12 mouse cellular contexts compared by ENCODE assay signal in genomic region chr2:25403994-25404393, GRCm38 (mm10). TPM values are rescaled to one million over a fixed set of nuclear protein-coding genes. Genes with fewer than 3 reads are reported as not detected.
DNase-seq lines count a peak whose midpoint lies in the region; ATAC-seq lines count a peak whose summit lies in the region.
"Had no signal": no experiment of that assay in that cellular context is flagged by ENCODE, and none has a peak within 500 bp of the region (broad histone marks: within the 10 kb centered on the region; RNA-seq: fewer than 3 reads in every experiment).

No protein-coding gene starts in this region.

- ATAC-seq in forebrain, embryonic 15.5 days (replicated peaks), result no peak
- no peak for ATAC-seq in midbrain, embryonic 14.5 days (ENCODE audit: low FRiP score, low TSS enrichment)
- no peak for ATAC-seq in granulocyte monocyte progenitor cell, adult 5-6 weeks (replicated peaks; ENCODE audit: poor library complexity, severe bottlenecking)

- H3K4me3 ChIP-seq in heart, embryonic 10.5 days, result peak overlapping the region; percentile 66; the same call in 1 of the 2 replicates
- peak overlapping the region; percentile 71 for H3K4me3 ChIP-seq in forebrain, embryonic 15.5 days
- peak overlapping the region; percentile 98 for H3K4me3 ChIP-seq in midbrain, embryonic 14.5 days (replicated peaks; ENCODE audit: low read depth, low read length)

- H3K9ac ChIP-seq in forebrain, embryonic 15.5 days (replicated peaks), result peak overlapping the region; percentile 99
- H3K9ac ChIP-seq in midbrain, embryonic 14.5 days (replicated peaks; ENCODE audit: low read length), result peak overlapping the region; percentile 99

- no peaks in the 10 kb centered on the region for H3K9me3 ChIP-seq in heart, embryonic 10.5 days
- no peaks in the 10 kb centered on the region for H3K9me3 ChIP-seq in forebrain, embryonic 15.5 days
- H3K9me3 ChIP-seq in midbrain, embryonic 14.5 days (ENCODE audit: control insufficient read depth, low read length), result no peaks in the 10 kb centered on the region
- H3K9me3 ChIP-seq: liver, embryonic 13.5 days had no signal

- peaks cover 15% of the 10 kb centered on the region for H3K4me1 ChIP-seq in heart, embryonic 10.5 days
- peaks cover 39% of the 10 kb centered on the region for H3K4me1 ChIP-seq in forebrain, embryonic 15.5 days
- H3K4me1 ChIP-seq in midbrain, embryonic 14.5 days (ENCODE audit: control insufficient read depth, insufficient read depth, low read length), result peaks cover 26% of the 10 kb centered on the region

- DNase-seq in heart, embryonic 10.5 days (ENCODE audit: low spot score), result no peak
- no peak for DNase-seq in heart, postnatal 4 days
- DNase-seq in adipocyte (ENCODE audit: low spot score) (peak; percentile 54), liver (no peak)
- DNase-seq in midbrain, embryonic 14.5 days, result no peak
- no peak for DNase-seq in frontal cortex, postnatal 36 days (ENCODE audit: low spot score in 2 of 2)
- DNase-seq: cerebellum, adult 11 months; liver, embryonic 13.5 days; spleen, adult 18-20 months had no signal

- no peak overlapping the region for H3K27ac ChIP-seq in heart, embryonic 10.5 days
- peak overlapping the region; percentile 91 for H3K27ac ChIP-seq in forebrain, embryonic 15.5 days (replicated peaks)
- H3K27ac ChIP-seq in midbrain, embryonic 14.5 days (replicated peaks; ENCODE audit: low read depth, low read length), result peak overlapping the region; percentile 93; the same call in 1 of the 2 replicates
- H3K27ac ChIP-seq: liver, embryonic 13.5 days had no signal

- WGBS in heart, embryonic 10.5 days, result 73% methylated on average over 4 of the region's 4 CpGs
- 82% methylated on average over 4 of the region's 4 CpGs for WGBS in forebrain, embryonic 15.5 days
- WGBS in midbrain, embryonic 14.5 days, result 82% methylated on average over 4 of the region's 4 CpGs

- peak overlapping the region; percentile 70 for H3K4me2 ChIP-seq in forebrain, embryonic 15.5 days (replicated peaks)
- H3K4me2 ChIP-seq in midbrain, embryonic 14.5 days (ENCODE audit: low read length), result peak overlapping the region; percentile 72

- peaks cover 94% of the 10 kb centered on the region for H3K27me3 ChIP-seq in heart, embryonic 10.5 days (ENCODE audit: insufficient read depth, poor library complexity, severe bottlenecking)
- H3K27me3 ChIP-seq in forebrain, embryonic 15.5 days, result peaks cover 13% of the 10 kb centered on the region
- peaks cover 18% of the 10 kb centered on the region for H3K27me3 ChIP-seq in midbrain, embryonic 14.5 days (ENCODE audit: control insufficient read depth, insufficient read depth, low read length)

- no peaks in the 10 kb centered on the region for H3K36me3 ChIP-seq in heart, embryonic 10.5 days
- peaks cover 19% of the 10 kb centered on the region for H3K36me3 ChIP-seq in forebrain, embryonic 15.5 days
- H3K36me3 ChIP-seq in midbrain, embryonic 14.5 days (ENCODE audit: control insufficient read depth, insufficient read depth, low read length), result peaks cover 28% of the 10 kb centered on the region
- H3K36me3 ChIP-seq: liver, embryonic 13.5 days had no signal

RNA-seq across cellular contexts. Expression of gene Npdc1, which starts 4.8 kb away (rescaled TPM):
- polyA plus RNA-seq in heart, embryonic 10.5 days (2016; fragmentation: Nextera tagmentation; extraction: Ambion mirVana), result 14.6 and 16.5 TPM in 2 replicates
- total RNA-seq in heart, postnatal 4 days (2021), result 10 to 100 TPM; 33.1 to 35.2 TPM
- polyA plus RNA-seq in forebrain, embryonic 15.5 days (2015; fragmentation: Nextera tagmentation; extraction: Ambion mirVana), result 406 and 408 TPM in 2 replicates
- polyA plus RNA-seq in midbrain, embryonic 14.5 days (2014; fragmentation: Nextera tagmentation; extraction: Ambion mirVana), result 374 and 422 TPM in 2 replicates
- total RNA-seq in granulocyte monocyte progenitor cell, adult 5-6 weeks (2014; fragmentation: Nextera tagmentation), result not detected in 2 replicates
- total RNA-seq in granulocyte monocyte progenitor cell, adult 5-6 weeks (2017), result not detected in 2 replicates

RNA-seq across cellular contexts. Expression of gene Entpd2, which starts 8.3 kb away (rescaled TPM):
- not detected in 2 replicates for polyA plus RNA-seq in heart, embryonic 10.5 days (2016; fragmentation: Nextera tagmentation; extraction: Ambion mirVana)
- 1 to 10 TPM; 5.7 to 8.5 TPM for total RNA-seq in heart, postnatal 4 days (2021)
- polyA plus RNA-seq in forebrain, embryonic 15.5 days (2015; fragmentation: Nextera tagmentation; extraction: Ambion mirVana), result 3.6 and 4.8 TPM in 2 replicates
- polyA plus RNA-seq in midbrain, embryonic 14.5 days (2014; fragmentation: Nextera tagmentation; extraction: Ambion mirVana), result 2.0 and 2.1 TPM in 2 replicates
- not detected in 2 replicates for total RNA-seq in granulocyte monocyte progenitor cell, adult 5-6 weeks (2014; fragmentation: Nextera tagmentation)
- total RNA-seq in granulocyte monocyte progenitor cell, adult 5-6 weeks (2017), result not detected in 2 replicates
- polyA plus RNA-seq: C2C12 had no signal

RNA-seq across cellular contexts. Expression of gene Fut7, which starts 19.1 kb away (rescaled TPM):
- polyA plus RNA-seq in heart, embryonic 10.5 days (2016; fragmentation: Nextera tagmentation; extraction: Ambion mirVana), result not detected in 2 replicates
- under 1 TPM in 1 of 2 experiments, not detected in 1; 0.11 TPM for total RNA-seq in heart, postnatal 4 days (2021)
- polyA plus RNA-seq in forebrain, embryonic 15.5 days (2015; fragmentation: Nextera tagmentation; extraction: Ambion mirVana), result 0.20 TPM in 1 of 2 replicates, not detected in the other
- 0.17 and 0.26 TPM in 2 replicates for polyA plus RNA-seq in midbrain, embryonic 14.5 days (2014; fragmentation: Nextera tagmentation; extraction: Ambion mirVana)
- 34.5 and 38.8 TPM in 2 replicates for total RNA-seq in granulocyte monocyte progenitor cell, adult 5-6 weeks (2014; fragmentation: Nextera tagmentation)
- total RNA-seq in granulocyte monocyte progenitor cell, adult 5-6 weeks (2017), result 24.8 and 27.3 TPM in 2 replicates

RNA-seq across cellular contexts. Expression of gene Abca2, which starts 24.5 kb away (rescaled TPM):
- 3.5 and 4.7 TPM in 2 replicates for polyA plus RNA-seq in heart, embryonic 10.5 days (2016; fragmentation: Nextera tagmentation; extraction: Ambion mirVana)
- 10 to 100 TPM; 19.4 to 20.7 TPM for total RNA-seq in heart, postnatal 4 days (2021)
- 11.6 and 14.1 TPM in 2 replicates for polyA plus RNA-seq in forebrain, embryonic 15.5 days (2015; fragmentation: Nextera tagmentation; extraction: Ambion mirVana)
- polyA plus RNA-seq in midbrain, embryonic 14.5 days (2014; fragmentation: Nextera tagmentation; extraction: Ambion mirVana), result 16.9 and 17.7 TPM in 2 replicates
- 54.8 and 56.4 TPM in 2 replicates for total RNA-seq in granulocyte monocyte progenitor cell, adult 5-6 weeks (2014; fragmentation: Nextera tagmentation)
- 21.0 and 23.1 TPM in 2 replicates for total RNA-seq in granulocyte monocyte progenitor cell, adult 5-6 weeks (2017)

RNA-seq across cellular contexts. Expression of gene Sapcd2, which starts 31.9 kb away (rescaled TPM):
- 26.8 and 31.8 TPM in 2 replicates for polyA plus RNA-seq in heart, embryonic 10.5 days (2016; fragmentation: Nextera tagmentation; extraction: Ambion mirVana)
- 10 to 100 TPM in 1 of 2 experiments, 1 to 10 TPM in 1; 8.7 to 10.8 TPM for total RNA-seq in heart, postnatal 4 days (2021)
- polyA plus RNA-seq in forebrain, embryonic 15.5 days (2015; fragmentation: Nextera tagmentation; extraction: Ambion mirVana), result 31.9 and 32.6 TPM in 2 replicates
- polyA plus RNA-seq in midbrain, embryonic 14.5 days (2014; fragmentation: Nextera tagmentation; extraction: Ambion mirVana), result 13.0 and 15.4 TPM in 2 replicates
- total RNA-seq in granulocyte monocyte progenitor cell, adult 5-6 weeks (2014; fragmentation: Nextera tagmentation), result 4.5 and 17.1 TPM in 2 replicates
- total RNA-seq in granulocyte monocyte progenitor cell, adult 5-6 weeks (2017), result 7.8 and 17.3 TPM in 2 replicates

Comparison
In these comparisons a context has a peak if more than half of its experiments do, and no peak if none do; other contexts are left out.
1. RNA of gene Npdc1, which starts 4.8 kb away (polyA plus RNA-seq): 406 to 408 TPM in forebrain, embryonic 15.5 days and 374 to 422 TPM in midbrain, embryonic 14.5 days; 14.6 to 16.5 TPM in heart, embryonic 10.5 days; every median in the first group is over 10 times any median in the second.
2. Peak in every context shown above with its lines, with median percentiles within 50 percentile points of each other: H3K4me3 ChIP-seq.